Mouse (Mus musculus) ES-E14 (cell line): ENCODE results near the gene Fbxo33. TPM values are rescaled to one million over a fixed set of nuclear protein-coding genes. Genes with fewer than 3 reads are reported as not detected.

ENCODE experiments used
- DNase-seq: peaks from one replicate; pipeline ENCODE4 v3.0.0-alpha.2; 2013; ENCODE audit warnings: low read depth, low spot score
- H3K27ac ChIP-seq: 2 replicates; pipeline ENCODE4 v1.5.1; 2012; ENCODE audit warnings: low read depth, mild to moderate bottlenecking, low read length, moderate library complexity, mixed read lengths; ENCODE audit not compliant: poor library complexity, insufficient read depth, severe bottlenecking
- H3K36me3 ChIP-seq: 2 replicates; pipeline ENCODE4 v1.6.1; 2012; ENCODE audit warnings: mild to moderate bottlenecking, low read length, moderate library complexity, mixed read lengths; ENCODE audit not compliant: control insufficient read depth, poor library complexity, insufficient read depth, severe bottlenecking
- H3K4me1 ChIP-seq, 2 experiments: fragments of 150-350 bp in 1 of 2; sonication (generic) in 1 of 2; 2 replicates each; pipeline ENCODE4 v1.6.1; 2012; ENCODE audit warnings: low read length in 2 of 2, mild to moderate bottlenecking in 1 of 2, mixed read lengths in 1 of 2; ENCODE audit not compliant: control insufficient read depth in 2 of 2, insufficient read depth in 2 of 2, poor library complexity in 1 of 2
- H3K4me3 ChIP-seq, 2 experiments: fragments of 150-350 bp in 1 of 2; sonication (generic) in 1 of 2; 2 replicates each; pipeline ENCODE4 v1.5.1; 2012; ENCODE audit warnings: low read length in 2 of 2, low read depth in 1 of 2, mild to moderate bottlenecking in 1 of 2, mixed read lengths in 1 of 2; ENCODE audit not compliant: insufficient read depth in 1 of 2, poor library complexity in 1 of 2, severe bottlenecking in 1 of 2
- H3K9ac ChIP-seq: 2 replicates; pipeline ENCODE4 v1.6.1; 2012; ENCODE audit warnings: low read depth, mild to moderate bottlenecking, low read length, mixed read lengths; ENCODE audit not compliant: poor library complexity, insufficient read depth, severe bottlenecking
- H3K9me3 ChIP-seq: fragments of 150-350 bp; sonication (generic); 2 replicates; pipeline ENCODE4 v1.6.1; 2012; ENCODE audit warnings: low read depth, mild to moderate bottlenecking, low read length; ENCODE audit not compliant: control insufficient read depth, insufficient read depth
- CHD2 ChIP-seq: IDR thresholded peaks from 2 replicates; pipeline ENCODE4 v1.6.1; 2014; ENCODE audit warnings: mild to moderate bottlenecking, low read depth, low read length, inconsistent platforms
- HCFC1 ChIP-seq: IDR thresholded peaks from 2 replicates; pipeline ENCODE4 v1.6.1; 2012; ENCODE audit warnings: low read length, inconsistent platforms, borderline replicate concordance; ENCODE audit not compliant: insufficient read depth
- MAFK ChIP-seq: IDR thresholded peaks from 2 replicates; pipeline ENCODE4 v1.6.1; 2014; ENCODE audit warnings: mild to moderate bottlenecking, low read depth, low read length, inconsistent platforms; ENCODE audit not compliant: insufficient read depth
- ZC3H11A ChIP-seq: IDR thresholded peaks from 2 replicates; pipeline ENCODE4 v1.6.1; 2012; ENCODE audit warnings: low read depth, mild to moderate bottlenecking, inconsistent platforms, low read length, borderline replicate concordance
- ZNF384 ChIP-seq: IDR thresholded peaks from 2 replicates; pipeline ENCODE4 v1.6.1; 2012; ENCODE audit warnings: low read depth, low read length, inconsistent platforms
- in situ Hi-C, 2 experiments: fragments of 600-800 bp; cut with MboI; formaldehyde crosslinking; loops; one replicate each; pipeline ENCODE4 v1.15.1; 2025; ENCODE audit warnings: low sequenced_read_pairs in 2 of 2, inconsistent platforms in 1 of 2; ENCODE audit not compliant: unreplicated experiment in 2 of 2
- total RNA-seq: library from RNA; depleted of rRNA; stranded (reverse); fragments of 300-350 nt; gene quantifications from 2 replicates; pipeline ENCODE4 v1.2.3, GENCODE M21; 2012; rRNA removed

Fbxo33 gene
- 41.5 and 47.4 TPM in 2 replicates for total RNA-seq

GRCm38 (mm10) chr12:59219325-59220225 is at the start of gene Fbxo33:
TSS of gene Fbxo33 (minus strand) at chr12:59219725.
- in situ Hi-C loops, result no loop called here
- H3K4me1 ChIP-seq, result peaks cover 2 to 4% of the 10 kb centered on the region in 2 experiments; a peak in 3 of 4 replicates
- H3K36me3 ChIP-seq, result no peaks in the 10 kb centered on the region
- no peaks in the 10 kb centered on the region for H3K9me3 ChIP-seq
- peak; percentile 93 for DNase-seq
- TF ChIP-seq CHD2 (no peak), HCFC1 (peak; percentile 47; the same call in 1 of the 2 replicates)
- peak within 1 kb of the TSS; percentile 96 for H3K9ac ChIP-seq
- H3K27ac ChIP-seq, result peak within 1 kb of the TSS; percentile 89
- peak within 1 kb of the TSS; percentile 89 to 99 for H3K4me3 ChIP-seq

DNA sequence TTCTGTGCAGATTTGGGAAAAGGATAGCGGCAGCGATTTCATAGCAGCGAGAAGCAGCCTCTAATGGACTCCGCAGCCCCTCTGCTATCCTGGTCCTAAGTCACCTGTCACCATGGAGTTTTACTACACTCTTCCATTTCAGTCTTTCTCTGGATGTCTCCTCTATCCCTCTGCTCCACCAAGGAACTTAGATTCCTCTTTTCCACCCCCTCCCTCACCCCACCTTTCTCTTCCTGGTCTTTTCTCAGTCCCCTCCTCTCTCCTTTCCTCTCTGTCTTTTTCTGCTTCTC is 46.4 kb upstream of the Fbxo33 start:
- no peak overlapping the region for H3K9ac ChIP-seq
- no peak for DNase-seq
- no peak for TF ChIP-seq MAFK
- no peak for TF ChIP-seq HCFC1
- no peak for TF ChIP-seq ZC3H11A
- no peak for TF ChIP-seq CHD2
- no peak for TF ChIP-seq ZNF384
- H3K4me1 ChIP-seq, result no peaks in the 10 kb centered on the region
- in situ Hi-C loops, result no loop called here
- H3K9me3 ChIP-seq, result no peaks in the 10 kb centered on the region
- H3K36me3 ChIP-seq, result no peaks in the 10 kb centered on the region
- no peak overlapping the region for H3K4me3 ChIP-seq
- H3K27ac ChIP-seq, result no peak overlapping the region

DNA sequence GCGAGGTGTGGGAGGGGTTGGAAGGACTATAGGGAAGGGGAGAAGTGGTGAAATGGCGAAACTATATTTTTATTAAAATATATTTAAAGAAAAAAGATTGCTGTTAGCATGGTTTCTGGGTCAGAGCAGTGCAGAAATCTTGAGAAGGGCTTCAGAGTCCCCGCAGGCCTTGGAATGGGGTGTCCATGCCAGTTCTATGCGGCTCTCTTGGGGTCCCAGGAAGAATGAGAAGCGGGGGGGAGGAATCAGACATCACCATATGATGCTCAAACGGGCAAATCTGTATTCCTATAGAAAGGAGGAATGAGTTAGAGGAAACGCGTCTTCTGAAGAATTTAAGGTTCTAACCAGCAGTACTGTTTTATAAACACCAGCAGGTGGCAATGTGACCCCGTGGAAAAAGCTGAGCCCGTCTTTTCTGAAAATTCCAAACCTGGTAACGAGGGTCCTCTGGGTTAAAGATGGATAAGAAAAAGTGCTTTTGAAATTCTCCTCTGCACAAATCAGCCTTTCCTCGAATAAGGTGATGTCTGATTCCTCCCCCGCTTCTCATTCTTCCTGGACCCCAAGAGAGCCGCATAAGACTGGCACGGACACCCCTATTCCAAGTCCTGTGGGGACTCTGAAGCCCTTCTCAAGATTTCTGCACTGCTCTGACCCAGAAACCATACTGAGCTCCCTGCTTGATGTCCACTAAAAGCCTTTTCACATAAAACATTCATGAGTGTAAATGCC is 45.8 kb upstream of the Fbxo33 start:
- DNase-seq, result peak; percentile 31
- Histone ChIP-seq H3K4me1 (no peaks in the 10 kb centered on the region), H3K9me3 (no peaks in the 10 kb centered on the region), H3K27ac (no peak overlapping the region), H3K4me3 (no peak overlapping the region), H3K9ac (no peak overlapping the region), H3K36me3 (no peaks in the 10 kb centered on the region)
- in situ Hi-C loops, result no loop called here
- TF ChIP-seq ZC3H11A (peak; percentile 54; the same call in 1 of the 2 replicates), ZNF384 (no peak)

GRCm38 (mm10) chr12:59262841-59263240 is 43.3 kb upstream of the Fbxo33 start:
- in situ Hi-C loops, result no loop called here
- DNase-seq, result no peak
- no peak overlapping the region for H3K27ac ChIP-seq
- no peaks in the 10 kb centered on the region for H3K9me3 ChIP-seq
- no peak overlapping the region for H3K4me3 ChIP-seq
- no peaks in the 10 kb centered on the region for H3K36me3 ChIP-seq
- no peak for TF ChIP-seq ZC3H11A
- TF ChIP-seq CHD2, result no peak
- TF ChIP-seq ZNF384, result no peak
- TF ChIP-seq MAFK, result no peak
- TF ChIP-seq HCFC1, result no peak
- H3K9ac ChIP-seq, result no peak overlapping the region
- no peaks in the 10 kb centered on the region for H3K4me1 ChIP-seq
